Mouse (Mus musculus): ENCODE measurements around the gene Slc4a10. TPM values are rescaled to one million over a fixed set of nuclear protein-coding genes. Genes with fewer than 3 reads are reported as not detected.

Slc4a10 gene
- polyA plus RNA-seq, 1 experiment = 0.06 TPM

DNA sequence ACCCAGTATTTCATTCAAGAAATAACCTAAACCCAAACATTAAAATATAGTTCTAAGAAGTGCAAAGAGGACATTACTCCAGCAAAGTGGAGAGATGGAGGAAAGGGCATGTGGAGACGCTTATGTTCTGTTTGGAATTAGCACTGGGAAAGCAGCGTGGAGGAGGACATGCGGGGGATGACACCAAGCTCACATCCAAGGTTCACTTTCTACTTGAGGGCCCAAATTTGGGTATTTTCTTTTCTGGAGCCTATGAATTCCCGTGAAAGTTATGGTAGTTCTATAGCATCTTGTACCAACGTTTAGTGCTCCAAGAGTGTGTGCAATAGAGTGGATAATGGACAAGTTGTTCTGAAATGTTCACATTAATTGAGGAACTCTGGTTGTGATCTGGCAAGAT is 260.7 kb downstream of the Slc4a10 start:
- 85% methylated on average over 5 of the region's 5 CpGs for WGBS
- no peak overlapping the region for H3K27ac ChIP-seq (ENCODE audit: insufficient read depth, low read depth, low read length)
- no peak for TF ChIP-seq POLR2A (IDR thresholded peaks at IDR 0.05; ENCODE audit: low read depth, low read length)
- TF ChIP-seq CTCF (IDR thresholded peaks at IDR 0.05; ENCODE audit: extremely low read depth, insufficient read length, insufficient replicate concordance, low read depth, low read length) = no peak
- no peaks in the 10 kb centered on the region for H3K27me3 ChIP-seq (ENCODE audit: control insufficient read depth, insufficient read depth, low read length)
- no peaks in the 10 kb centered on the region for H3K4me1 ChIP-seq (ENCODE audit: control insufficient read depth, insufficient read depth, insufficient read length, low read length)
- no peaks in the 10 kb centered on the region for H3K36me3 ChIP-seq (ENCODE audit: control insufficient read depth, insufficient read depth, low read length)
- no peak overlapping the region for H3K4me3 ChIP-seq (ENCODE audit: low read depth, low read length)

DNA sequence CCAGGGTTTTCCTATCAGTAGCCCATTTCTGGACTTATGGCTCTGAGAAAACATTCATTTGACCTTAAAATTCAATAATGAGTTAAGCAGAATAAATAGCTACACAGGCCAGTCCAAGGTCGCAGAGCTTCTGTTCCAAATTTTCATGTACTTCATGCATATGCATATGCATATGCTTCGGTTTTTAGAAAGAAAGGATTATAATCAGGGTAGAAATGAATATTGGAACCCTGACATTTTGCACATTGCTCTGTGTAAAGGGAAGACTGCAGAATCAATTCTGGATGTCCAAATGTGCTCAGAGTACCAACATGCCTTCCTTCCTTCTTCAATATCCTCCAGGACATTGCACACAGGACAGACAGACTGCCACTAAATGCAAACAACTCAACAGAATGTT is 261.2 kb downstream of the Slc4a10 start:
- Histone ChIP-seq H3K4me3 (ENCODE audit: low read depth, low read length) (no peak overlapping the region), H3K4me1 (ENCODE audit: control insufficient read depth, insufficient read depth, insufficient read length, low read length) (no peaks in the 10 kb centered on the region), H3K27me3 (ENCODE audit: control insufficient read depth, insufficient read depth, low read length) (no peaks in the 10 kb centered on the region), H3K36me3 (ENCODE audit: control insufficient read depth, insufficient read depth, low read length) (no peaks in the 10 kb centered on the region), H3K27ac (ENCODE audit: insufficient read depth, low read depth, low read length) (no peak overlapping the region)
- TF ChIP-seq CTCF (IDR thresholded peaks at IDR 0.05; ENCODE audit: extremely low read depth, insufficient read length, insufficient replicate concordance, low read depth, low read length) (no peak), POLR2A (IDR thresholded peaks at IDR 0.05; ENCODE audit: low read depth, low read length) (no peak)
- WGBS = 77% methylated on average over 2 of the region's 2 CpGs

DNA sequence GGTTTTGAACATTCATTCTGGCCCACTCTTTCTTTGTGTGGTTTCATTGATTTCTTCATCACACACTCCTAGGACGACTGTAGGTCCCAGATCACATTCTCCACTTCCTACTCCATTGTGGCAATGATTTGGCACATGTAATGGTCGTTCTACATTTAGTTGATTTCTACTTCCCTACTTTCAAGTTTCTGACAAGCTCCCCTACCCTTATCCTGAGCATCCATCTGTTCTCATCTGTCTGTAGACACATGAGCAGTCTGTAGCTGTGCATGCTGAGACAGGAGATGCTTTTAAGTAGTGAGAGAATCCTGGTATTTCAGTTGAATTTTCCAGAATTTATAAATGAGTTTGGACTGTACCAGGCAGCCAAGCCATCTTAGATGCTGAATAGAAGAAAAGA is 270.7 kb downstream of the Slc4a10 start:
- Histone ChIP-seq H3K27me3 (ENCODE audit: control insufficient read depth, insufficient read depth, low read length) (no peaks in the 10 kb centered on the region), H3K36me3 (ENCODE audit: control insufficient read depth, insufficient read depth, low read length) (no peaks in the 10 kb centered on the region), H3K27ac (ENCODE audit: insufficient read depth, low read depth, low read length) (no peak overlapping the region), H3K4me3 (ENCODE audit: low read depth, low read length) (no peak overlapping the region), H3K4me1 (ENCODE audit: control insufficient read depth, insufficient read depth, insufficient read length, low read length) (no peaks in the 10 kb centered on the region)
- TF ChIP-seq POLR2A (IDR thresholded peaks at IDR 0.05; ENCODE audit: low read depth, low read length) (no peak), CTCF (IDR thresholded peaks at IDR 0.05; ENCODE audit: extremely low read depth, insufficient read length, insufficient replicate concordance, low read depth, low read length) (no peak)
- WGBS = 43% methylated on average over 2 of the region's 2 CpGs

DNA sequence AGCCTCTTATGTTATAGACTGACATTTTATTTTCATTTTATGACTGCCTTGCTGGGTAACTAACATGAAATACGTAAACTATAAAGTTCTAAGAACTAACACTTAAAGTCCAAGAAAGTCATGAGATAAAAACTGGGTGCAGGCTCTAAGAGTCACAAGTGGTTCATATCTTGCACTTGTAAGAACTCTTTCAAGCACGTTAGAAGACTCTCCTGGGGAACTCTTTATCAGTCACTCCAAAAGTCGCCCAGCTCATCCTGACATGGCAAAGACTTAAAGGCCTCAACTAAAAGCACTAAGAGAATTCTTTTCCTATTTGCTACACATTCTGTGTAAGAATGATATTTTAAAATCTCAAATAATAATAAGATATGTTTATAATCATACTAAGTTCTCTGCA is 273.2 kb downstream of the Slc4a10 start:
- 61% methylated on average over 3 of the region's 3 CpGs for WGBS
- TF ChIP-seq CTCF (IDR thresholded peaks at IDR 0.05; ENCODE audit: extremely low read depth, insufficient read length, insufficient replicate concordance, low read depth, low read length) (no peak), POLR2A (IDR thresholded peaks at IDR 0.05; ENCODE audit: low read depth, low read length) (no peak)
- Histone ChIP-seq H3K4me1 (ENCODE audit: control insufficient read depth, insufficient read depth, insufficient read length, low read length) (no peaks in the 10 kb centered on the region), H3K4me3 (ENCODE audit: low read depth, low read length) (no peak overlapping the region), H3K27ac (ENCODE audit: insufficient read depth, low read depth, low read length) (no peak overlapping the region), H3K36me3 (ENCODE audit: control insufficient read depth, insufficient read depth, low read length) (no peaks in the 10 kb centered on the region), H3K27me3 (ENCODE audit: control insufficient read depth, insufficient read depth, low read length) (no peaks in the 10 kb centered on the region)

DNA sequence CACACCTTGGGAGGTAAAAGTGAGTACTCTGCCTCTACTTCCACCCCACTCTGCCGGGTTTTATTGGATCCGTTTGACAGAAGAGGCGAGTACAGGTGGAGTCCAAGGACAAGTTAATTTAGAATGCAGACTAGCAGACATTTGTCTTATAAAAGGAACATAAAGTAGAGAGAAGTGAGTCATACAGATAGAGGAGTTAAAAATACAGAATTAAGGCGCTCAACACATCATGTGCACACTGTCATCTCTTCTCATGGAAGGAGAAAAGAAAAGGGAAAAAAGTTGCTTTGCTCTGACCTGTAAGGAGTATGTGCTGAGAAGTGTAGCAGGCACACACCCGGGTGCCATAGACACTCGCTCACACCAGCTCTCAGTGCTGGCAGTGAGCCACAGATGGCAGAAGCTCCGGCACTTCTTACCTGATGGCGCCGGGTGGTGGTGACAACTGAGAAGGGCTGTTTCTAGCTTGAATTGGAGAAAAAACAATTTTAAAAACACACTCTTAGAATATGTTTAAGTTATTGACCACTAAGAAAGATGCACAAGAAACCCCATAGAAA is 276.9 kb downstream of the Slc4a10 start:
- TF ChIP-seq POLR2A (IDR thresholded peaks at IDR 0.05; ENCODE audit: low read depth, low read length) = no peak
- TF ChIP-seq CTCF (IDR thresholded peaks at IDR 0.05; ENCODE audit: extremely low read depth, insufficient read length, insufficient replicate concordance, low read depth, low read length) = no peak
- no peaks in the 10 kb centered on the region for H3K27me3 ChIP-seq (ENCODE audit: control insufficient read depth, insufficient read depth, low read length)
- 58% methylated on average over 9 of the region's 9 CpGs for WGBS
- no peak overlapping the region for H3K27ac ChIP-seq (ENCODE audit: insufficient read depth, low read depth, low read length)
- no peaks in the 10 kb centered on the region for H3K4me1 ChIP-seq (ENCODE audit: control insufficient read depth, insufficient read depth, insufficient read length, low read length)
- no peak overlapping the region for H3K4me3 ChIP-seq (ENCODE audit: low read depth, low read length)
- no peaks in the 10 kb centered on the region for H3K36me3 ChIP-seq (ENCODE audit: control insufficient read depth, insufficient read depth, low read length)

DNA sequence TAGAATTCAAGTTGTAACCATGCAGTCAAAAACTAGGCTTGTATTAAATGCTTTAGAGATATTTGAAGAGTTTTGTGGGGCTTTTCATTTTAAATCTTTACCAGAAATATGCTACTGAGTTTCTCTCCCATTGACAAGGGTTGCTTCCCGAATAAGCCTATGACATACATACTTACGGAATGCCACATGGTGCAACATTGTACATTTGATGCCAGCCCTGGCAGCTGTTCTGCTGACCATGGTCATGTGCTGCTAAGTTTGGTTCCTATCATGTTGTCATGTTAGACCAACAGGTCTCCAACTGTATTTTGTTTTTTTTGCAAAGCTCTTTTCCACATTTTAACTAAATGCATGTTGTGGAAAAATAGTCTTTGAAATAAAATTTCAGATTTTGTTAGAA is 279.1 kb downstream of the Slc4a10 start:
- Histone ChIP-seq H3K36me3 (ENCODE audit: control insufficient read depth, insufficient read depth, low read length) (0 out of 2 replicates have a peak, but pooled peaks cover 2% of the 10 kb centered on the region), H3K27me3 (ENCODE audit: control insufficient read depth, insufficient read depth, low read length) (no peaks in the 10 kb centered on the region), H3K27ac (ENCODE audit: insufficient read depth, low read depth, low read length) (no peak overlapping the region), H3K4me3 (ENCODE audit: low read depth, low read length) (no peak overlapping the region), H3K4me1 (ENCODE audit: control insufficient read depth, insufficient read depth, insufficient read length, low read length) (no peaks in the 10 kb centered on the region)
- TF ChIP-seq POLR2A (IDR thresholded peaks at IDR 0.05; ENCODE audit: low read depth, low read length) = no peak
- 83% methylated on average over 2 of the region's 2 CpGs for WGBS

DNA sequence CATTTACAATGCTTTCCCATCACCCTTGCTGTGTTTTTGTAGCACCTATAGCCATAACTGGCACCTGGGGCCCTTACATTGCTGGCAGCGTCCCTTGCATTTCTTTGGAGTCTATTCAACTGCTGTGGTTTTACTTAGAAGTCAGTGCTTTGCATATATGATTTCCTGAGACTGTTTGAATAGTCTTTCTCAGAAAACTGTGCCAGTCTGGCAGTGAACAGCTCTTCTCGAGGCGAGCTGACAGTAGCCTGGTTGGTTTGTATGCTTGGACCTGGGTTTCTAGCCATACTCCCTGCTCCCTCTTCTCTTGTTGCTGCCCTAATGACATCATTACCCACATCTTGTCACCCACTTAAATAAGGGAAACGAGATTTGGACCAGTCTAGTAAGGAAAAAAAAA is 285.7 kb downstream of the Slc4a10 start:
- WGBS = 73% methylated on average over 4 of the region's 4 CpGs
- H3K36me3 ChIP-seq (ENCODE audit: control insufficient read depth, insufficient read depth, low read length) = peaks cover 22% of the 10 kb centered on the region
- H3K4me1 ChIP-seq (ENCODE audit: control insufficient read depth, insufficient read depth, insufficient read length, low read length) = no peaks in the 10 kb centered on the region
- no peaks in the 10 kb centered on the region for H3K27me3 ChIP-seq (ENCODE audit: control insufficient read depth, insufficient read depth, low read length)
- H3K4me3 ChIP-seq (ENCODE audit: low read depth, low read length) = no peak overlapping the region
- TF ChIP-seq CTCF (IDR thresholded peaks at IDR 0.05; ENCODE audit: extremely low read depth, insufficient read length, insufficient replicate concordance, low read depth, low read length) = no peak
- TF ChIP-seq POLR2A (IDR thresholded peaks at IDR 0.05; ENCODE audit: low read depth, low read length) = no peak
- no peak overlapping the region for H3K27ac ChIP-seq (ENCODE audit: insufficient read depth, low read depth, low read length)

DNA sequence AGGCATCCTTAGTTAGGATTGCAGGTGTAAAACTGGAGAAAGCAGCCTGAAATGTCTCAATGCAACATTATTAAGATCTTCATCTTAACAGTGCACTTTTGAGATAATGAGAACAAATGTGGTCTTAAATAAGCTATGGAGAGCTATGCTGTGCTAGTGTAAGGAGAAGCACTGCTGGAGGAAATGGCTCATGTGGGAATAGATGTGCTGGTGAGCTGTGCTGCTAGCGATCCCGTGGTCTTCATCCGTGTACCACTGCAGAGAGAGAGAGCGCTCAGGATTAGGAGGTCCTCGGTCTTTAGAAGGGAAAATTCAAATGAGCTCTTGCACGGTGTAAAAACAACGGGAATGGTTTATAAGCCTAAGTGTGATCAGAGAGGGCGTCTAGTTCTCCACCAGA is 286.2 kb downstream of the Slc4a10 start:
- 92% methylated on average over 8 of the region's 8 CpGs for whole genome bisulfite sequencing
- H3K36me3 ChIP-seq (ENCODE audit: control insufficient read depth, insufficient read depth, low read length) = peaks cover 22% of the 10 kb centered on the region
- H3K27me3 ChIP-seq (ENCODE audit: control insufficient read depth, insufficient read depth, low read length) = no peaks in the 10 kb centered on the region
- TF ChIP-seq CTCF (IDR thresholded peaks at IDR 0.05; ENCODE audit: extremely low read depth, insufficient read length, insufficient replicate concordance, low read depth, low read length) = no peak
- TF ChIP-seq POLR2A (IDR thresholded peaks at IDR 0.05; ENCODE audit: low read depth, low read length) = no peak
- no peak overlapping the region for H3K27ac ChIP-seq (ENCODE audit: insufficient read depth, low read depth, low read length)
- H3K4me3 ChIP-seq (ENCODE audit: low read depth, low read length) = no peak overlapping the region
- no peaks in the 10 kb centered on the region for H3K4me1 ChIP-seq (ENCODE audit: control insufficient read depth, insufficient read depth, insufficient read length, low read length)

All from small intestine, adult 2 months (tissue).